Mouse (Mus musculus): ENCODE results near the gene Ly6g6d. TPM values are rescaled to one million over a fixed set of nuclear protein-coding genes. Genes with fewer than 3 reads are reported as not detected.
"Not testable (repeated sequence)": the region's sequence is repeated elsewhere in the genome, so short reads cannot be mapped to it uniquely, and the experiment has no call there.

Gene Ly6g6d
- polyA plus RNA-seq, 1 experiment from 2014 or later, result 5.6 TPM

DNA sequence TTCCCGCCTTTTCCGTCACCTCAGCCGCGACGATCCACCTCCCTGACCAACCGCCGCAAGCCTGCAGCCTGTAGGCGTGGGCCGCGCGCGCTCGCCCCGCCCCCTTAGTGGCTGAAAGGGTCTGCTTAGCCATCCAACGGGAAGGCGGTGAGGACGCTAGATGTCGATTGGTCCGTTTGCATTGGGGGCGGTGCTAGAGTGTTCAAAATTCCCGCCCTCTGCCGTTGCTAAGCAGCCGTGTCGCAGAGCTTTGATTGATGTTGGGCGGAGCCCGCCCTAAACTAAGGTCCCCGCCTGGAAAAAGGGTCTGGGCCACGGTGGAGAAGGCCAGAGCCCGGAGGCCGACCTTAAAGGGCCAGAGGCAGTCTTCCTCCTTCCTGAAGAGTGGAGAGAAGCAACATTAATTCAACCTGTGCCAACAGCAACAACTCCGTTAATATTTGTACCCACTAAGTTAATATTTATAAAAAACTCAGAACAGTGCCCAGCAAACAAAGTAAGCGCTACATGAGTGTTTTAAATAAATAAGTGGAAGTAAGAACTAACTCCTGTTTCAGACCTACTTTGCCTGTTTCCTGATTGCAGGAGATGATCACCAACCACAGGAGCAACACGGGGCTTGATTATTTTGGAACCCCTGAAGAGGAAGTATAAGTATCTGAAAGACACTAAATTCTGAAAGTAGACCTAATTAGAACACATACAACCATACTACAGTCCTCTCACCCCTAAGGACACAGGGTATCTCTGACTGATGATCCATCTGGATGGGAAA, 31.0 kb downstream of the Ly6g6d start, which contains the start of gene Msh5:
Gene Msh5 (minus strand): TSS at position 65 of the 775 bp plus-strand sequence.
- WGBS, result 2% methylated on average over 32 of the region's 33 CpGs
- peak within 1 kb of the TSS; percentile 100 for H3K4me2 ChIP-seq (ENCODE audit: low read depth, low read length)
- H3K36me3 ChIP-seq (ENCODE audit: control insufficient read depth, insufficient read depth, low read length), result no peaks in the 10 kb centered on the region
- peak; percentile 87 for ATAC-seq
- H3K27me3 ChIP-seq (replicated peaks; ENCODE audit: control insufficient read depth, insufficient read depth, low read length), result no peaks in the 10 kb centered on the region
- H3K4me1 ChIP-seq (ENCODE audit: control insufficient read depth, insufficient read depth, low read length), result peaks cover 40% of the 10 kb centered on the region
- no peaks in the 10 kb centered on the region for H3K9me3 ChIP-seq (ENCODE audit: control insufficient read depth, low read length)
- H3K27ac ChIP-seq (ENCODE audit: low read length), result peak within 1 kb of the TSS; percentile 100
- H3K4me3 ChIP-seq (ENCODE audit: low read length), result peak within 1 kb of the TSS; percentile 68
- H3K9ac ChIP-seq (ENCODE audit: low read depth, low read length), result peak within 1 kb of the TSS; percentile 93

DNA sequence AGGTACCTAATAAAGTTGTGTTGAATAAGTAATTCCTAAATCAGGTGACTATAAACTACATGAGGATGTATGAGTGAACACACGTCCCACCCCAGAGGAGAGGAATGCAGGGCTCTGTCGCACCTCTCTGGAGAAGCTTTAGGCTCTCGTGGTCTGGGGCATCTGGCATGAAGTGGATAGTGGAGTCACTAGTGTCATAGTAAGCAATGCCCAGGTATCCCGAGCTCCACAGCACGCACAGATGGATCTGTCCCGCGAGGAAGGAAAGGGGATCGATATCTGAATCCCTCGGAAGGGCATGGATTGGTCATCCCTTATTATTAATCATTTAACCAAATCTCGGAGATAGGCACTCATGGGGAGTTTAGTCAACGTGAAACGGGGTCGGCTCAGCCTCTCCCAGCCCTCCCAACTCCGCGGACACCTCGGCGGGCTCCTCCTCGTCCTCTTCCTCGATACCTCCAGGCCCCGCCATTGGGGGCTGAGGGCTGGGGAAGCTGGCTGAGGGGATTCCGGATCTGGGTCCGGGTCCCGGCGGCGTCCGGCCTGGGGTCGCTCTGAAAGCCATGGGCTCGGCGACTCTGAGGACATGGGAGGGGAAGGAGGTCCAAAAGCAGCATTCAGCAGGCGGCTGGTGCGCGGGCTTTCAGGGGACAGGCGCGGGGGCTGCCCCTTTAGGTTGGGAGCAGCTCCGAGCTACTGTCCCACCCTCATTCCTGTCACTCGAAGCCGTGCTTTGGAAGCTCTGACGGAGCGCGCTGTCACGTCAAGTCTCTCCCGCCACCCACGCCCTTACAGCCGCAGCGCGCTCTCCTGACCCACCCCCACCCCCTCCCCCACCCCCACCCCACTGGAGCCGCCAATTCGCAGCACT, 31.8 kb downstream of the Ly6g6d start:
- H3K9me3 ChIP-seq (ENCODE audit: control insufficient read depth, low read length), result no peaks in the 10 kb centered on the region
- H3K4me3 ChIP-seq (ENCODE audit: low read length), result peak overlapping the region; percentile 68
- H3K4me1 ChIP-seq (ENCODE audit: control insufficient read depth, insufficient read depth, low read length), result peaks cover 40% of the 10 kb centered on the region
- WGBS, result 4% methylated on average over 48 of the region's 48 CpGs
- H3K36me3 ChIP-seq (ENCODE audit: control insufficient read depth, insufficient read depth, low read length), result no peaks in the 10 kb centered on the region
- H3K4me2 ChIP-seq (ENCODE audit: low read depth, low read length), result peak overlapping the region; percentile 100
- no peaks in the 10 kb centered on the region for H3K27me3 ChIP-seq (replicated peaks; ENCODE audit: control insufficient read depth, insufficient read depth, low read length)
- peak overlapping the region; percentile 93 for H3K9ac ChIP-seq (ENCODE audit: low read depth, low read length)
- peak; percentile 0; the same call in 1 of the 2 replicates for ATAC-seq
- peak overlapping the region; percentile 90 for H3K27ac ChIP-seq (ENCODE audit: low read length)

DNA sequence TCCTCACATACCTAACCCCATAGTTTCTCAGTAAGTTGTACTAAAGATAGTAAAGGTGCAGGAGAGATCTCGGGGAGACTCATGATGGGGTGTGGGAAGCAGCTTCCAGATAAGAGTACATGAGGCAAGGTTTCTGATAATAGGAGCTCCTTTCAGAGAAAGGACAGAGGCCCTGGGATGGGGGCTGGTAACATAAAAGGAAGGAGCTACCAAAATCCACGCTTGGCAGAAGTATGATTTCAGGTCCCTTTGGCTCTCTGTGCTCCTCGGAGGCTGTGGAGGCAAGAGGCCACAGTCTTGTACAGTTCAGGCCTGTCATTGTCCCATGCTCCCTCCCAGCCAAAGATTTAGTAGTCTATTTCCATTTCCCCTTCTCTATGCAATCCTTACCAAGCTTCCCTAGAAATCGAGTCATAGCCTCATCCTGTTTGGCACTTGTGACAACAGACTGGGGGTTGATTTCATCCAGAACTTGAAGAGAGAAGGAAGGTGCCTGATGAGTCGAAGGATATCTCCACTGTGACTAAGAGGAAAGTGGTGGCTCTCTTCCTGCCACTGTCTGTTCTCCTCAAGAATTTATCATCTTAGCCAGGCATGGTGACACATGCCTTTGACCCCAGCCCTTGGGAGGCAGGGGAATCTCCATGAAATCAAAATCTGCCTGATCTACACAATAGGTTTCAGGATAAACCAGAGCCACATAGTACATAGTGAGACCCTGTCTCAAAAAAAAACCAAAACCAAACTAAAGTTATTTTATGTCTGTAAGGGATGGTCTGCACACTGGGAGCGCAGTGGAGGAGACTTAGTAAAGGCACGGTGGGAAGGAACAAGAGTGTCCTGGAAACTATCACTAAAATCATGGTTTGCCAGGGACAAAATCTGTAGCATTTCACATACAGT, 32.7 kb downstream of the Ly6g6d start:
- H3K4me2 ChIP-seq (ENCODE audit: low read depth, low read length), result peak overlapping the region; percentile 100
- no peaks in the 10 kb centered on the region for H3K36me3 ChIP-seq (ENCODE audit: control insufficient read depth, insufficient read depth, low read length)
- no peaks in the 10 kb centered on the region for H3K9me3 ChIP-seq (ENCODE audit: control insufficient read depth, low read length)
- peak overlapping the region; percentile 93 for H3K9ac ChIP-seq (ENCODE audit: low read depth, low read length)
- peaks cover 40% of the 10 kb centered on the region for H3K4me1 ChIP-seq (ENCODE audit: control insufficient read depth, insufficient read depth, low read length)
- peak overlapping the region; percentile 68; the same call in 1 of the 2 replicates for H3K4me3 ChIP-seq (ENCODE audit: low read length)
- peak overlapping the region; percentile 90 for H3K27ac ChIP-seq (ENCODE audit: low read length)
- no peak for ATAC-seq
- no peaks in the 10 kb centered on the region for H3K27me3 ChIP-seq (replicated peaks; ENCODE audit: control insufficient read depth, insufficient read depth, low read length)
- WGBS, result 68% methylated on average over 7 of the region's 7 CpGs

DNA sequence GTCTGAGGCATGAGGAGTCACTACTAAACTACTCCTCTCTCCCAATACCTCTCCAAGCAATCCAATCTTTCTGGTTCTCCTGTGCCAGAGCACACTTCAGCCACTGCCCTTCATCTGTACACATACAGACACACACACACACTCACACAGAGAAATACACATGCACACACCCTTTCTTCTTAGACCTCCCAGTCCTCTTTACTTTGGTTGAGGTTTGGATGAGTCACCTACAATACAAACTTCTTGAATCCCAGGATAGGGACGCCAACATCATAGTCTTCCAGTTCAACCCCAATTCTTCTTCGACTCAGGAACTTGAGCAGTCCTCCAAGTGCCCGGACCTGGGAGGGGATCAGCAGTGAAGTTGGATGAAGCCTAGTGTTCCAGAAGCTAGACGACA, 34.1 kb downstream of the Ly6g6d start:
- no peak overlapping the region for H3K4me3 ChIP-seq (ENCODE audit: low read length)
- H3K27ac ChIP-seq (ENCODE audit: low read length), result peak overlapping the region; percentile 10
- no peak overlapping the region for H3K4me2 ChIP-seq (ENCODE audit: low read depth, low read length)
- no peak for ATAC-seq
- peaks cover 32% of the 10 kb centered on the region for H3K4me1 ChIP-seq (ENCODE audit: control insufficient read depth, insufficient read depth, low read length)
- H3K9me3 ChIP-seq (ENCODE audit: control insufficient read depth, low read length), result no peaks in the 10 kb centered on the region
- 82% methylated on average over 4 of the region's 4 CpGs for WGBS
- H3K27me3 ChIP-seq (replicated peaks; ENCODE audit: control insufficient read depth, insufficient read depth, low read length), result no peaks in the 10 kb centered on the region
- no peaks in the 10 kb centered on the region for H3K36me3 ChIP-seq (ENCODE audit: control insufficient read depth, insufficient read depth, low read length)
- H3K9ac ChIP-seq (ENCODE audit: low read depth, low read length), result no peak overlapping the region

DNA sequence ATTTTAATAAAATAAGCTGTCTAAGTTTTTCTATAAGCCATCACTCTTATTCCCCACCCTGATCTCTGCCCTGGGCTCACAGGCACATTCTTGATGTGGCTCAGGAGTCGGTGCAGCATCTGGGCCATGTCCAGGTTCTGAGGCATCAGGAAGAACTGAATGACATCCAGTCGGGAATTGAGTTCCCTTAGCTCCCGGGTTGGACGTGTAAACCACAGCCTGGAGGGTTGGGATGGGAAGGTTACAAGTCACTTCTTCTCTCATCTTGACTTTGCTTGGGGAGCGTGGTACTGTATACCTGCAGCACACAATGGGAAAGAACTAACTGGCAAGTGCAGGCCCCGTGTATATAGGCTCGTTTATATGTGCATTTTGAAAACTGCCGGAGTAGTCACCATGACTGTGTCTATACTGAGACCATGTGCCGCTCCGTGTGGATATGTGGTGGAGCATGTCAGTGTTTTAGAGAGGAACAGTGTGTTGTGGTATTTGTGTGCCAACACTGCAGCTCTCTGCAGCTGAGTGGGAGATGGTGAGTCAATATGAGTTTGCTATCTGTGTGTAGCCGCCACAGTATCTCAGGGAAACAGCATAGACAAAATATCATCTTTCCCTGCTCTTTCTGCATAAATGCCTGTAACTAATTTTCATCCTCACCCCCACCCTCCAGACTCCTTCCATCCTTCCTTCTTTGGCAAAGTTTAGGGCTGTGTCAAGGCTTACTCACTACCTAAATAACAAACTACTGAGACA, 38.6 kb downstream of the Ly6g6d start:
- Histone ChIP-seq H3K27me3 (replicated peaks; ENCODE audit: control insufficient read depth, insufficient read depth, low read length) (no peaks in the 10 kb centered on the region), H3K4me1 (ENCODE audit: control insufficient read depth, insufficient read depth, low read length) (peaks cover 4% of the 10 kb centered on the region), H3K9me3 (ENCODE audit: control insufficient read depth, low read length) (no peaks in the 10 kb centered on the region), H3K4me3 (ENCODE audit: low read length) (no peak overlapping the region), H3K36me3 (ENCODE audit: control insufficient read depth, insufficient read depth, low read length) (no peaks in the 10 kb centered on the region), H3K27ac (ENCODE audit: low read length) (no peak overlapping the region), H3K9ac (ENCODE audit: low read depth, low read length) (no peak overlapping the region), H3K4me2 (ENCODE audit: low read depth, low read length) (no peak overlapping the region)
- WGBS, result 82% methylated on average over 11 of the region's 11 CpGs
- ATAC-seq, result no peak

DNA sequence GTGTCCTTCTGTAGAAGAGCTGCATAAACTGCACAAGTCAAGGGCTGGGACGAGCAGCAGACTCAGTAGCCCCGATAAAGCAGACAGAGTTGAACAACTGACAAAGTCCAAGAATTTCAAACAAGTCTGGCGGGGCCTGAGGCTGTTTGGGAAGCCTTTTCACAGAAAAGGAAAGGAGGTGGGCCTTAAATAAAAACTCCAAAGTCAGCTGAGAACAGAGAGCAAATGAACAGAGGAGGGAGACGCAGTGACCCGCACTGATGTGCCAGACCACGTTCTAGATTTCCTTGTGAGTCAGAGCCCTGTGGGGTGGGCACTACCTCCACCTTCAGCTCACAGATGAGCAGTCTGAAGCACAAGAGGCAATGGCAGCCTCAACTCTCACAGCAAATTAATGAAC, 43.0 kb downstream of the Ly6g6d start:
- H3K27ac ChIP-seq (ENCODE audit: low read length), result no peak overlapping the region

DNA sequence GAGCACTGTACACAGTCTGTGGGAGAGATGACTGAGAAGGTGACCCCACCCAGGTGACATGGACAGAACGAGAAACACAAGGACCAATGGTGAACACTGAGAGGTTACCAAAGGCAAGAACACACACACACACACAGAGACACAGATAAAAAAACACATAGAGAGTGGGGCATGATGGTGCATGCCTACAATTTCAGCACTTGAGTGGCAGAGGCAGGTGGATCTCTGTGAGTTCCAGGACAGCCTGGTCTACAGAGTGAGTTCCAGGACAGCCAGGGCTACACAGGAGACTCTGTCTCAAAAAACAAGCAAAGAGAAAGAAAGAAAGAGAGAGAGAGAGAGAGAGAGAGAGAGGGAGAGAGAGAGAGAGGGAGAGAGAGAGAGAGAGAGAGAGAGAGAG, 44.2 kb downstream of the Ly6g6d start:
- H3K4me1 ChIP-seq (ENCODE audit: control insufficient read depth, insufficient read depth, low read length); H3K9me3 ChIP-seq (ENCODE audit: control insufficient read depth, low read length); H3K9ac ChIP-seq (ENCODE audit: low read depth, low read length); H3K4me2 ChIP-seq (ENCODE audit: low read depth, low read length); H3K27me3 ChIP-seq (replicated peaks; ENCODE audit: control insufficient read depth, insufficient read depth, low read length); H3K4me3 ChIP-seq (ENCODE audit: low read length); H3K27ac ChIP-seq (ENCODE audit: low read length); ATAC-seq; H3K36me3 ChIP-seq (ENCODE audit: control insufficient read depth, insufficient read depth, low read length): not testable (repeated sequence)
- 52% methylated on average over 1 of the region's 1 CpGs for WGBS

More for the DNA sequence above, 43.0 kb downstream of the Ly6g6d start:
- Histone ChIP-seq H3K27me3 (replicated peaks; ENCODE audit: control insufficient read depth, insufficient read depth, low read length) (no peaks in the 10 kb centered on the region), H3K36me3 (ENCODE audit: control insufficient read depth, insufficient read depth, low read length) (no peaks in the 10 kb centered on the region), H3K4me1 (ENCODE audit: control insufficient read depth, insufficient read depth, low read length) (no peaks in the 10 kb centered on the region), H3K4me3 (ENCODE audit: low read length) (no peak overlapping the region), H3K9ac (ENCODE audit: low read depth, low read length) (0 out of 2 replicates have a peak overlapping the region, but pooled peaks have one; percentile 32), H3K9me3 (ENCODE audit: control insufficient read depth, low read length) (no peaks in the 10 kb centered on the region), H3K4me2 (ENCODE audit: low read depth, low read length) (no peak overlapping the region)
- ATAC-seq, result no peak
- WGBS, result 58% methylated on average over 6 of the region's 6 CpGs

DNA sequence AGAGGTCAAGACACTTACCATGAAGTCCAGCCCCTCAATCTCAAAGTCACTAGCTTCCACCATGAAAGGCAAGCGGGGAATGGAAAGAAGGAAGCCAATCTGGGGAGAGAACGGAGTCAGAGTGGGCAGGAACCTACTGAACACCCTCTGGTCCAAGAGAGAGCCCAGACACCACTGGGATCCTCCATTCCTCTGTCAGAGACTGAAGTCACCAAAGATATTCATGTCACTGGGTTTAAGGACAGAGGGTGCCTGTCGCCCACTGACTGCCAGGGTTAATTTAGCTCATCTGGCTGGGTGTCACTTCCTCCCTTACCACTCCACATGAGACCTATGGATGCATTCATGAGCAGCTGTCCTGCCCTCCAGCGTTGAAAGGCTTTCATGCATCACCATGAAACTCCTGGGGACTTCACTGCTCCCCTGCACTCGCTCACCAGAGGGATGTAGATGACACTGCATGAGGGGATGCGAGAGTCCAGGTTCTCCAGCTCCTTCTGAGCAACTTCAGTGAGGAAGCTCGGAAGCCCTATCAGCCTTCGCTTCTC, 45.5 kb downstream of the Ly6g6d start:
- H3K27ac ChIP-seq (ENCODE audit: low read length), result no peak overlapping the region
- ATAC-seq, result no peak

More for the DNA sequence above, 45.5 kb downstream of the Ly6g6d start:
- Histone ChIP-seq H3K36me3 (ENCODE audit: control insufficient read depth, insufficient read depth, low read length) (no peaks in the 10 kb centered on the region), H3K9ac (ENCODE audit: low read depth, low read length) (no peak overlapping the region), H3K9me3 (ENCODE audit: control insufficient read depth, low read length) (no peaks in the 10 kb centered on the region), H3K4me2 (ENCODE audit: low read depth, low read length) (no peak overlapping the region), H3K27me3 (replicated peaks; ENCODE audit: control insufficient read depth, insufficient read depth, low read length) (no peaks in the 10 kb centered on the region), H3K4me1 (ENCODE audit: control insufficient read depth, insufficient read depth, low read length) (peaks cover 3% of the 10 kb centered on the region; the same call in 1 of the 2 replicates), H3K4me3 (ENCODE audit: low read length) (no peak overlapping the region)
- WGBS, result 74% methylated on average over 8 of the region's 8 CpGs
